Mouse (Mus musculus): ENCODE measurements around the gene Rassf2. TPM values are rescaled to one million over a fixed set of nuclear protein-coding genes. Genes with fewer than 3 reads are reported as not detected.

Gene Rassf2
- polyA plus RNA-seq, 1 experiment from 2014 or later, result 15.2 TPM

- TF ChIP-seq CTCF (IDR thresholded peaks at IDR 0.05) (no peak), EP300 (IDR thresholded peaks at IDR 0.05) (no peak)
- H3K4me3 ChIP-seq (ENCODE audit: low read depth, low read length), result no peak overlapping the region
- 91% methylated on average over 6 of the region's 6 CpGs for WGBS
- no peaks in the 10 kb centered on the region for H3K9me3 ChIP-seq (ENCODE audit: low read length)
- peaks cover 24% of the 10 kb centered on the region; the same call in 1 of the 2 replicates for H3K36me3 ChIP-seq (ENCODE audit: insufficient read depth, low read length)
- no peak overlapping the region for H3K4me2 ChIP-seq (replicated peaks; ENCODE audit: low read depth, low read length)
- H3K27me3 ChIP-seq (replicated peaks; ENCODE audit: insufficient read depth, low read length), result no peaks in the 10 kb centered on the region
- DNase-seq (ENCODE audit: low spot score), result no peak
- H3K4me1 ChIP-seq (ENCODE audit: insufficient read depth, low read depth, low read length), result no peaks in the 10 kb centered on the region; the same call in 1 of the 2 replicates
- H3K9ac ChIP-seq (replicated peaks; ENCODE audit: low read depth), result no peak overlapping the region
- H3K27ac ChIP-seq (ENCODE audit: low read length), result no peak overlapping the region
- no peak for ATAC-seq
These were observed 35.1 kb downstream of the Rassf2 start for GRCm38 (mm10) chr2:131994971-131995370.

- H3K27me3 ChIP-seq (replicated peaks; ENCODE audit: insufficient read depth, low read length), result no peaks in the 10 kb centered on the region
- H3K27ac ChIP-seq (ENCODE audit: low read length), result no peak overlapping the region
- H3K9me3 ChIP-seq (ENCODE audit: low read length), result no peaks in the 10 kb centered on the region
- no peak overlapping the region for H3K9ac ChIP-seq (replicated peaks; ENCODE audit: low read depth)
- no peaks in the 10 kb centered on the region; the same call in 1 of the 2 replicates for H3K4me1 ChIP-seq (ENCODE audit: insufficient read depth, low read depth, low read length)
- H3K4me2 ChIP-seq (replicated peaks; ENCODE audit: low read depth, low read length), result no peak overlapping the region
- 42% methylated on average over 14 of the region's 14 CpGs for WGBS
- H3K4me3 ChIP-seq (ENCODE audit: low read depth, low read length), result no peak overlapping the region
- TF ChIP-seq EP300 (IDR thresholded peaks at IDR 0.05) (no peak), CTCF (IDR thresholded peaks at IDR 0.05) (no peak)
- no peak for DNase-seq (ENCODE audit: low spot score)
- peak; percentile 10; the same call in 1 of the 2 replicates for ATAC-seq
- H3K36me3 ChIP-seq (ENCODE audit: insufficient read depth, low read length), result 0 out of 2 replicates have a peak, but pooled peaks cover 20% of the 10 kb centered on the region
These were observed 36.4 kb downstream of the Rassf2 start for GRCm38 (mm10) chr2:131993563-131994088.

GRCm38 (mm10) chr2:131993151-131993550, 36.9 kb downstream of the Rassf2 start:
- H3K27me3 ChIP-seq (replicated peaks; ENCODE audit: insufficient read depth, low read length), result no peaks in the 10 kb centered on the region
- H3K27ac ChIP-seq (ENCODE audit: low read length), result no peak overlapping the region
- no peaks in the 10 kb centered on the region; the same call in 1 of the 2 replicates for H3K4me1 ChIP-seq (ENCODE audit: insufficient read depth, low read depth, low read length)
- no peak overlapping the region for H3K4me3 ChIP-seq (ENCODE audit: low read depth, low read length)
- no peak overlapping the region for H3K9ac ChIP-seq (replicated peaks; ENCODE audit: low read depth)
- H3K36me3 ChIP-seq (ENCODE audit: insufficient read depth, low read length), result 0 out of 2 replicates have a peak, but pooled peaks cover 17% of the 10 kb centered on the region
- 66% methylated on average over 4 of the region's 4 CpGs for WGBS
- ATAC-seq (no peak), DNase-seq (ENCODE audit: low spot score) (no peak)
- H3K9me3 ChIP-seq (ENCODE audit: low read length), result no peaks in the 10 kb centered on the region
- TF ChIP-seq CTCF (IDR thresholded peaks at IDR 0.05), result no peak
- no peak for TF ChIP-seq EP300 (IDR thresholded peaks at IDR 0.05)
- H3K4me2 ChIP-seq (replicated peaks; ENCODE audit: low read depth, low read length), result no peak overlapping the region

- no peak overlapping the region for H3K4me3 ChIP-seq (ENCODE audit: low read depth, low read length)
- ATAC-seq (no peak), DNase-seq (ENCODE audit: low spot score) (no peak)
- 0 out of 2 replicates have a peak, but pooled peaks cover 12% of the 10 kb centered on the region for H3K36me3 ChIP-seq (ENCODE audit: insufficient read depth, low read length)
- no peaks in the 10 kb centered on the region for H3K9me3 ChIP-seq (ENCODE audit: low read length)
- no peaks in the 10 kb centered on the region for H3K27me3 ChIP-seq (replicated peaks; ENCODE audit: insufficient read depth, low read length)
- no peak overlapping the region for H3K9ac ChIP-seq (replicated peaks; ENCODE audit: low read depth)
- no peaks in the 10 kb centered on the region; the same call in 1 of the 2 replicates for H3K4me1 ChIP-seq (ENCODE audit: insufficient read depth, low read depth, low read length)
- WGBS, result 64% methylated on average over 2 of the region's 2 CpGs
- H3K4me2 ChIP-seq (replicated peaks; ENCODE audit: low read depth, low read length), result no peak overlapping the region
- TF ChIP-seq EP300 (IDR thresholded peaks at IDR 0.05) (no peak), CTCF (IDR thresholded peaks at IDR 0.05) (no peak)
- no peak overlapping the region for H3K27ac ChIP-seq (ENCODE audit: low read length)
These were observed 37.6 kb downstream of the Rassf2 start for GRCm38 (mm10) chr2:131992487-131992886.

GRCm38 (mm10) chr2:131988550-131988949, 41.5 kb downstream of the Rassf2 start:
- no peak overlapping the region for H3K9ac ChIP-seq (replicated peaks; ENCODE audit: low read depth)
- no peaks in the 10 kb centered on the region for H3K9me3 ChIP-seq (ENCODE audit: low read length)
- no peaks in the 10 kb centered on the region for H3K36me3 ChIP-seq (ENCODE audit: insufficient read depth, low read length)
- DNase-seq (ENCODE audit: low spot score), result no peak
- no peaks in the 10 kb centered on the region for H3K27me3 ChIP-seq (replicated peaks; ENCODE audit: insufficient read depth, low read length)
- no peak overlapping the region for H3K4me3 ChIP-seq (ENCODE audit: low read depth, low read length)
- H3K27ac ChIP-seq (ENCODE audit: low read length), result no peak overlapping the region
- no peak for ATAC-seq
- H3K4me2 ChIP-seq (replicated peaks; ENCODE audit: low read depth, low read length), result no peak overlapping the region
- H3K4me1 ChIP-seq (ENCODE audit: insufficient read depth, low read depth, low read length), result no peaks in the 10 kb centered on the region; the same call in 1 of the 2 replicates
- 68% methylated on average over 2 of the region's 2 CpGs for WGBS
- no peak for TF ChIP-seq CTCF (IDR thresholded peaks at IDR 0.05)
- TF ChIP-seq EP300 (IDR thresholded peaks at IDR 0.05), result no peak

- Histone ChIP-seq H3K4me1 (ENCODE audit: insufficient read depth, low read depth, low read length) (no peaks in the 10 kb centered on the region; the same call in 1 of the 2 replicates), H3K9ac (replicated peaks; ENCODE audit: low read depth) (no peak overlapping the region), H3K36me3 (ENCODE audit: insufficient read depth, low read length) (no peaks in the 10 kb centered on the region), H3K9me3 (ENCODE audit: low read length) (no peaks in the 10 kb centered on the region), H3K4me3 (ENCODE audit: low read depth, low read length) (no peak overlapping the region), H3K27me3 (replicated peaks; ENCODE audit: insufficient read depth, low read length) (no peaks in the 10 kb centered on the region), H3K4me2 (replicated peaks; ENCODE audit: low read depth, low read length) (no peak overlapping the region), H3K27ac (ENCODE audit: low read length) (no peak overlapping the region)
- WGBS, result 40% methylated on average over 3 of the region's 3 CpGs
- TF ChIP-seq CTCF (IDR thresholded peaks at IDR 0.05) (peak; percentile 51), EP300 (IDR thresholded peaks at IDR 0.05) (no peak)
- DNase-seq (ENCODE audit: low spot score) (no peak), ATAC-seq (no peak)
These were observed 42.1 kb downstream of the Rassf2 start for GRCm38 (mm10) chr2:131987950-131988349.
